Mouse (Mus musculus) MEL-GATA-1-ER (cell line): ENCODE measurements at regions not wholly inside any gene's neighbourhood (a gene's known extent, or its start where the extent isn't known, plus 50 kb on each side); places are given as distances from the start of the nearest gene placed in this dataset.

ENCODE experiments used
- DNase-seq: peaks from one replicate; pipeline ENCODE4 v3.0.0-alpha.2; 2012; ENCODE audit warnings: low read depth; ENCODE audit errors: extremely low read depth

- DNase-seq, result no peak
Observed at GRCm38 (mm10) chr16:78019605-78020285, 281.5 kb upstream of the Cxadr start.

GRCm38 (mm10) chr16:78015401-78015800 lies 285.9 kb upstream of the Cxadr start:
- DNase-seq, result no peak

GRCm38 (mm10) chr16:78013049-78013819 lies 288.1 kb upstream of the Cxadr start:
- no peak for DNase-seq

GRCm38 (mm10) chr16:78004016-78004415 lies 297.3 kb upstream of the Cxadr start:
- no peak for DNase-seq

- DNase-seq, result no peak
Observed at GRCm38 (mm10) chr16:77992986-77993385, 308.3 kb upstream of the Cxadr start.

- no peak for DNase-seq
Observed at GRCm38 (mm10) chr16:77989791-77990325, 311.4 kb upstream of the Cxadr start.

- no peak for DNase-seq
Observed at GRCm38 (mm10) chr16:77989139-77989538, 312.1 kb upstream of the Cxadr start.

GRCm38 (mm10) chr16:77986884-77987529 lies 314.3 kb upstream of the Cxadr start:
- no peak for DNase-seq

GRCm38 (mm10) chr16:77948785-77949184 lies 346.9 kb upstream of the Gm11146 start:
- DNase-seq, result no peak

- no peak for DNase-seq
Observed at GRCm38 (mm10) chr16:77945442-77945841, 343.5 kb upstream of the Gm11146 start.

- DNase-seq, result no peak
Observed at GRCm38 (mm10) chr16:77931025-77931723, 329.3 kb upstream of the Gm11146 start.

GRCm38 (mm10) chr16:77914160-77915070 lies 312.5 kb upstream of the Gm11146 start:
- no peak for DNase-seq

GRCm38 (mm10) chr16:77894247-77894646 lies 292.4 kb upstream of the Gm11146 start:
- DNase-seq, result no peak

- DNase-seq, result no peak
Observed at GRCm38 (mm10) chr16:77893690-77894089, 291.8 kb upstream of the Gm11146 start.

GRCm38 (mm10) chr16:77892731-77893130 lies 290.8 kb upstream of the Gm11146 start:
- no peak for DNase-seq

- no peak for DNase-seq
Observed at GRCm38 (mm10) chr16:77889348-77889747, 287.5 kb upstream of the Gm11146 start.

- no peak for DNase-seq
Observed at GRCm38 (mm10) chr16:77885060-77885679, 283.3 kb upstream of the Gm11146 start.

GRCm38 (mm10) chr16:77884495-77884894 lies 282.6 kb upstream of the Gm11146 start:
- DNase-seq, result no peak

- DNase-seq, result no peak
Observed at GRCm38 (mm10) chr16:77877006-77877405, 275.1 kb upstream of the Gm11146 start.

- DNase-seq, result no peak
Observed at GRCm38 (mm10) chr16:77863246-77863645, 261.4 kb upstream of the Gm11146 start.
